Mouse (Mus musculus): Measurements from ENCODE around the gene Tcp11l2.

The Tcp11l2 gene

GRCm38 (mm10) chr10:84576395-84577070, at the start of gene Tcp11l2:
Gene Tcp11l2 (plus strand): TSS chr10:84576626.
- peak; percentile 92 for DNase-seq (ENCODE audit: low read depth, low spot score)

GRCm38 (mm10) chr10:84527070-84527469, 49.4 kb upstream of the Tcp11l2 start:
- DNase-seq (ENCODE audit: low read depth, low spot score) = no peak

GRCm38 (mm10) chr10:84527631-84528030, 48.8 kb upstream of the Tcp11l2 start:
- no peak for DNase-seq (ENCODE audit: low read depth, low spot score)

- DNase-seq (ENCODE audit: low read depth, low spot score) = no peak
Measured at GRCm38 (mm10) chr10:84530388-84530787, 46.0 kb upstream of the Tcp11l2 start.

GRCm38 (mm10) chr10:84531576-84531975, 44.9 kb upstream of the Tcp11l2 start:
- no peak for DNase-seq (ENCODE audit: low read depth, low spot score)

- DNase-seq (ENCODE audit: low read depth, low spot score) = no peak
Measured at GRCm38 (mm10) chr10:84532191-84532889, 44.1 kb upstream of the Tcp11l2 start.

- DNase-seq (ENCODE audit: low read depth, low spot score) = no peak
Measured at GRCm38 (mm10) chr10:84532911-84533882, 43.2 kb upstream of the Tcp11l2 start.

GRCm38 (mm10) chr10:84533912-84534671, 42.3 kb upstream of the Tcp11l2 start, which contains the start of gene Ckap4:
Gene Ckap4 (minus strand): TSS chr10:84534062.
- DNase-seq (ENCODE audit: low read depth, low spot score) = peak; percentile 50

GRCm38 (mm10) chr10:84535458-84535857, 41.0 kb upstream of the Tcp11l2 start:
- no peak for DNase-seq (ENCODE audit: low read depth, low spot score)

GRCm38 (mm10) chr10:84535859-84536258, 40.6 kb upstream of the Tcp11l2 start:
- no peak for DNase-seq (ENCODE audit: low read depth, low spot score)

- DNase-seq (ENCODE audit: low read depth, low spot score) = no peak
Measured at GRCm38 (mm10) chr10:84539651-84540050, 36.8 kb upstream of the Tcp11l2 start.

- no peak for DNase-seq (ENCODE audit: low read depth, low spot score)
Measured at GRCm38 (mm10) chr10:84542802-84543658, 33.4 kb upstream of the Tcp11l2 start.

GRCm38 (mm10) chr10:84544841-84545610, 31.4 kb upstream of the Tcp11l2 start:
- DNase-seq (ENCODE audit: low read depth, low spot score) = no peak

- no peak for DNase-seq (ENCODE audit: low read depth, low spot score)
Measured at GRCm38 (mm10) chr10:84549146-84549919, 27.1 kb upstream of the Tcp11l2 start.

- no peak for DNase-seq (ENCODE audit: low read depth, low spot score)
Measured at GRCm38 (mm10) chr10:84549920-84550293, 26.5 kb upstream of the Tcp11l2 start.

- DNase-seq (ENCODE audit: low read depth, low spot score) = no peak
Measured at GRCm38 (mm10) chr10:84551846-84552245, 24.6 kb upstream of the Tcp11l2 start.

- no peak for DNase-seq (ENCODE audit: low read depth, low spot score)
Measured at GRCm38 (mm10) chr10:84552477-84552876, 23.9 kb upstream of the Tcp11l2 start.

GRCm38 (mm10) chr10:84554291-84555009, 22.0 kb upstream of the Tcp11l2 start:
- DNase-seq (ENCODE audit: low read depth, low spot score) = no peak

All from retina, postnatal 7 days (tissue).